Mouse (Mus musculus): ENCODE results near the gene Elp6. TPM values are rescaled to one million over a fixed set of nuclear protein-coding genes. Genes with fewer than 3 reads are reported as not detected.

Gene Elp6
- total RNA-seq, 1 experiment: 24.5 TPM

- 0 out of 2 replicates have a peak, but pooled peaks cover 3% of the 10 kb centered on the region for H3K36me3 ChIP-seq (ENCODE audit: control insufficient read depth, insufficient read depth, low read length, poor library complexity, severe bottlenecking)
- H3K9ac ChIP-seq (ENCODE audit: insufficient read depth, low read depth, low read length, poor library complexity, severe bottlenecking): no peak overlapping the region
- H3K4me3 ChIP-seq (ENCODE audit: insufficient read depth in 1 of 2, low read depth in 1 of 2, low read length in 2 of 2, poor library complexity in 1 of 2, severe bottlenecking in 1 of 2): no peak overlapping the region
- H3K9me3 ChIP-seq (ENCODE audit: control insufficient read depth, insufficient read depth, low read depth, low read length): no peaks in the 10 kb centered on the region
- no peak for DNase-seq (ENCODE audit: low read depth, low spot score)
- peaks cover 0 to 3% of the 10 kb centered on the region in 2 experiments; a peak in 2 of 4 replicates for H3K4me1 ChIP-seq (ENCODE audit: control insufficient read depth in 2 of 2, insufficient read depth in 2 of 2, low read length in 2 of 2, poor library complexity in 1 of 2)
- H3K27ac ChIP-seq (ENCODE audit: insufficient read depth, low read depth, low read length, poor library complexity, severe bottlenecking): no peak overlapping the region
- TF ChIP-seq HCFC1 (IDR thresholded peaks at IDR 0.05; ENCODE audit: borderline replicate concordance, insufficient read depth, low read length) (no peak), ZNF384 (IDR thresholded peaks at IDR 0.05; ENCODE audit: low read depth, low read length) (no peak), MAFK (IDR thresholded peaks at IDR 0.05; ENCODE audit: insufficient read depth, low read depth, low read length) (no peak), CHD2 (IDR thresholded peaks at IDR 0.05; ENCODE audit: low read depth, low read length) (no peak), ZC3H11A (IDR thresholded peaks at IDR 0.05; ENCODE audit: borderline replicate concordance, low read depth, low read length) (no peak)
- in situ Hi-C loops (cut with MboI; ENCODE audit: low sequenced_read_pairs in 2 of 2, unreplicated experiment in 2 of 2): no loop called here
Observed at GRCm38 (mm10) chr9:110350188-110350587, 45.2 kb downstream of the Elp6 start.

- no peak for DNase-seq (ENCODE audit: low read depth, low spot score)
- in situ Hi-C loops (cut with MboI; ENCODE audit: low sequenced_read_pairs in 2 of 2, unreplicated experiment in 2 of 2): no loop called here
- Histone ChIP-seq H3K4me3 (ENCODE audit: insufficient read depth in 1 of 2, low read depth in 1 of 2, low read length in 2 of 2, poor library complexity in 1 of 2, severe bottlenecking in 1 of 2) (no peak overlapping the region), H3K36me3 (ENCODE audit: control insufficient read depth, insufficient read depth, low read length, poor library complexity, severe bottlenecking) (0 out of 2 replicates have a peak, but pooled peaks cover 3% of the 10 kb centered on the region), H3K4me1 (ENCODE audit: control insufficient read depth in 2 of 2, insufficient read depth in 2 of 2, low read length in 2 of 2, poor library complexity in 1 of 2) (peaks cover 0 to 3% of the 10 kb centered on the region in 2 experiments; a peak in 2 of 4 replicates), H3K27ac (ENCODE audit: insufficient read depth, low read depth, low read length, poor library complexity, severe bottlenecking) (no peak overlapping the region), H3K9me3 (ENCODE audit: control insufficient read depth, insufficient read depth, low read depth, low read length) (no peaks in the 10 kb centered on the region), H3K9ac (ENCODE audit: insufficient read depth, low read depth, low read length, poor library complexity, severe bottlenecking) (no peak overlapping the region)
- no peak for TF ChIP-seq MAFK (IDR thresholded peaks at IDR 0.05; ENCODE audit: insufficient read depth, low read depth, low read length)
- no peak for TF ChIP-seq ZC3H11A (IDR thresholded peaks at IDR 0.05; ENCODE audit: borderline replicate concordance, low read depth, low read length)
Observed at GRCm38 (mm10) chr9:110350612-110351011, 45.6 kb downstream of the Elp6 start.

DNA sequence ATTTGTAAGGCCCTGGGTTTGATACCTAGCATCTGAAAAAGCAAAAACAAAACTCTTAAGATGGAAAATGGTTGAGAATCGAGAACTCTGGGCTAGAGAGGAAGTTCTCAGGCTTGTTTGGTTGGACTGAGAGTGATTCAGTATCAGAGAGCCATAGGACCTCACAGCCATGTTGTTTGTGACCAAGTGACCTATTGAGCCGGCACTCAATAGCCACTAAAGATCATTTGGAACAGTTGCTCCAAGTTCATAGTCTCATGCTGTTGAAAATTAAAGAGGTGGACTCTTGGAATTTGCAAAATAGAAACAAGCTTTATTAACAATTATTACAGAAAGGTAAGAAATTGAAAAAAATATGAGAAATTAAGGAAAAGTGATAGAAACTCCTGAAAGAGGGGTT lies 46.4 kb downstream of the Elp6 start:
- no peaks in the 10 kb centered on the region for H3K9me3 ChIP-seq (ENCODE audit: control insufficient read depth, insufficient read depth, low read depth, low read length)
- H3K27ac ChIP-seq (ENCODE audit: insufficient read depth, low read depth, low read length, poor library complexity, severe bottlenecking): no peak overlapping the region
- H3K4me1 ChIP-seq (ENCODE audit: control insufficient read depth in 2 of 2, insufficient read depth in 2 of 2, low read length in 2 of 2, poor library complexity in 1 of 2): peaks cover 0 to 3% of the 10 kb centered on the region in 2 experiments; a peak in 2 of 4 replicates
- DNase-seq (ENCODE audit: low read depth, low spot score): no peak
- TF ChIP-seq HCFC1 (IDR thresholded peaks at IDR 0.05; ENCODE audit: borderline replicate concordance, insufficient read depth, low read length) (no peak), ZC3H11A (IDR thresholded peaks at IDR 0.05; ENCODE audit: borderline replicate concordance, low read depth, low read length) (no peak), CHD2 (IDR thresholded peaks at IDR 0.05; ENCODE audit: low read depth, low read length) (no peak), MAFK (IDR thresholded peaks at IDR 0.05; ENCODE audit: insufficient read depth, low read depth, low read length) (no peak), ZNF384 (IDR thresholded peaks at IDR 0.05; ENCODE audit: low read depth, low read length) (no peak)
- H3K9ac ChIP-seq (ENCODE audit: insufficient read depth, low read depth, low read length, poor library complexity, severe bottlenecking): no peak overlapping the region
- H3K36me3 ChIP-seq (ENCODE audit: control insufficient read depth, insufficient read depth, low read length, poor library complexity, severe bottlenecking): 0 out of 2 replicates have a peak, but pooled peaks cover 3% of the 10 kb centered on the region
- no peak overlapping the region for H3K4me3 ChIP-seq (ENCODE audit: insufficient read depth in 1 of 2, low read depth in 1 of 2, low read length in 2 of 2, poor library complexity in 1 of 2, severe bottlenecking in 1 of 2)
- in situ Hi-C loops (cut with MboI; ENCODE audit: low sequenced_read_pairs in 2 of 2, unreplicated experiment in 2 of 2): no loop called here

- Histone ChIP-seq H3K4me3 (ENCODE audit: insufficient read depth in 1 of 2, low read depth in 1 of 2, low read length in 2 of 2, poor library complexity in 1 of 2, severe bottlenecking in 1 of 2) (no peak overlapping the region), H3K9me3 (ENCODE audit: control insufficient read depth, insufficient read depth, low read depth, low read length) (no peaks in the 10 kb centered on the region), H3K9ac (ENCODE audit: insufficient read depth, low read depth, low read length, poor library complexity, severe bottlenecking) (no peak overlapping the region), H3K27ac (ENCODE audit: insufficient read depth, low read depth, low read length, poor library complexity, severe bottlenecking) (no peak overlapping the region), H3K36me3 (ENCODE audit: control insufficient read depth, insufficient read depth, low read length, poor library complexity, severe bottlenecking) (0 out of 2 replicates have a peak, but pooled peaks cover 3% of the 10 kb centered on the region), H3K4me1 (ENCODE audit: control insufficient read depth in 2 of 2, insufficient read depth in 2 of 2, low read length in 2 of 2, poor library complexity in 1 of 2) (peaks cover 0 to 3% of the 10 kb centered on the region in 2 experiments; a peak in 2 of 4 replicates)
- TF ChIP-seq ZNF384 (IDR thresholded peaks at IDR 0.05; ENCODE audit: low read depth, low read length) (no peak), ZC3H11A (IDR thresholded peaks at IDR 0.05; ENCODE audit: borderline replicate concordance, low read depth, low read length) (no peak), MAFK (IDR thresholded peaks at IDR 0.05; ENCODE audit: insufficient read depth, low read depth, low read length) (no peak), CHD2 (IDR thresholded peaks at IDR 0.05; ENCODE audit: low read depth, low read length) (no peak), HCFC1 (IDR thresholded peaks at IDR 0.05; ENCODE audit: borderline replicate concordance, insufficient read depth, low read length) (no peak)
- in situ Hi-C loops (cut with MboI; ENCODE audit: low sequenced_read_pairs in 2 of 2, unreplicated experiment in 2 of 2): no loop called here
- no peak for DNase-seq (ENCODE audit: low read depth, low spot score)
Observed at GRCm38 (mm10) chr9:110351932-110352632, 47.1 kb downstream of the Elp6 start.

Data from ES-E14 (cell line).